Mouse (Mus musculus): ENCODE results near the gene Man2a1.

DNA sequence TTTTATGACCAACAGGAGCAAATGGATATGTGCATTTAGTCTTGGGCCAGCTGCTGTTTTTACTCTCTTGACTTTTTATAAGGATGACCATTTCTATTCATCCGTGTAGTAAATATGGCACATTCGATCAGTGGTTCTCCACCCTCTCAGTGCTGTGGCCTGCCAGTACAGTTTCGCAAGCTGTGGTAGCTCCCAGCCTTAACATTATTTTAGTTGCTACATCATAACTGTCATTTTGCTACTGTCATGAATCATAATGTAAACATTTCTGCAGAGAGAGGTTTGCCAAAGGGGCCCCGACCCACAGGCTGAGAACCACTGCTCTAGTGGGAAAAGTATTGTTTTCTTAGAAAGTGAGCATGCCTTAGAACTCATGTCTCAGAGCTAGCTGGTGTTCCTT is 59.1 kb downstream of the Man2a1 start:
- no peak for TF ChIP-seq GATA1 (IDR thresholded peaks at IDR 0.05; ENCODE audit: borderline replicate concordance, low read length)
- no peak for TF ChIP-seq FLI1 (IDR thresholded peaks at IDR 0.05; ENCODE audit: low read length)

All from megakaryocyte, embryonic 14.5 days (primary cell).